Mouse (Mus musculus): ENCODE measurements around the gene Krtap4-2. TPM values are rescaled to one million over a fixed set of nuclear protein-coding genes. Genes with fewer than 3 reads are reported as not detected.
A peak's percentile ranks its signal among the peaks of the same experiment; 100 is the strongest.
"Not testable (repeated sequence)": the region's sequence is repeated elsewhere in the genome, so short reads cannot be mapped to it uniquely, and the experiment has no call there.

Gene Krtap4-2
- polyA plus RNA-seq (2014; fragmentation: Nextera tagmentation; extraction: Ambion mirVana), result not detected in 2 replicates

DNA sequence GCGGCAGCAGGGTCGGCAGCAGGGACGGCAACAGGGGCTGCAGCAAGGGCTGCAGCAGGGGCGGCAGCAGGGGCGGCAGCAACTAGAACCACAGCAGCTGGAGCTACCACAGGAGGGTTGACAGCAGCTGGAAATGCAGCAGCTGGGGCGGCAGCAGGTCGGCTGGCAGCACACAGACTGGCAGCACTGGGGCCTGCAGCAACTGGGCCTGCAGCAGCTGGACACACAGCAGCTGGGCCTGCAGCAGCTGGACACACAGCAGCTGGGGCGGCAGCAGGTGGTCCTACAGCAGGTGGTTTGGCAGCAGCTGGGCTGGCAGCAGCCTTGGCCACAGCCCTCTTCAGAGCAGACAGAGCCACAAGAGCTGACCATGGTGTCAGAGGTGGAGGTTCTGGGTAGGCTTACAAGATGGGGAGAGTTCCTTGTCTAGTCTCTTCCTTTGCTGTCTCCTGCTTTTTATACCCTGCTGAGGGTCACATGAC lies at the start of gene Krtap4-2:
Gene Krtap4-2 (minus strand): TSS at position 432 of the 482 bp plus-strand sequence.
- Histone ChIP-seq H3K9ac (no peak within 1 kb of the TSS), H3K27ac (no peak within 1 kb of the TSS), H3K9me3 (ENCODE audit: control insufficient read depth, low read length) (no peaks in the 10 kb centered on the region), H3K36me3 (replicated peaks; ENCODE audit: control insufficient read depth, insufficient read depth) (no peaks in the 10 kb centered on the region), H3K4me3 (replicated peaks; ENCODE audit: low read length) (no peak within 1 kb of the TSS), H3K4me1 (replicated peaks; ENCODE audit: control insufficient read depth, insufficient read depth, low read length) (no peaks in the 10 kb centered on the region), H3K27me3 (ENCODE audit: control insufficient read depth, insufficient read depth, low read length) (no peaks in the 10 kb centered on the region), H3K4me2 (replicated peaks) (no peak within 1 kb of the TSS)
- no peak for ATAC-seq (ENCODE audit: low FRiP score)
- no peak for DNase-seq (ENCODE audit: low spot score)
- 41% methylated on average over 8 of the region's 8 CpGs for WGBS

DNA sequence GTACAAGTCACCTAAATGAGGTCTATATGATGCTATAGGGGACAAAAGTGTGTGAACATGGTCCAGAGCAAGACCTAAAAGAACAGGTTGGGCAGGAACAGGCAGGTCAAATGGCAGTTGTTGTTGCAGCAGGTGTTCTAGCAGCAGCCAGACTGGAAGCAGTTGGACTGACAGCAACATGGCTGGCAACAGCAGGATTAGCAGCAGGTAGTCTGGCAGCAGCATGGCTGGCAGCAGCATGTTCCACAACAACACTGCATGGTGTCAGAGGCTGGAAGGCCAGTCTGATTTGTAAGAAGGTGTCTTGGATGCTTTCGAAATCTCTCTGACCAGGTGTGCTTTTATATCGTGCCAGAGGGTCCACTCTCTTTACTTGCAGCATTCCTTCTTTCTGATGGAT lies 48.6 kb upstream of the Krtap4-2 start:
- ATAC-seq (ENCODE audit: low FRiP score), result no peak
- H3K9me3 ChIP-seq (ENCODE audit: control insufficient read depth, low read length), result no peaks in the 10 kb centered on the region
- no peak overlapping the region for H3K4me2 ChIP-seq (replicated peaks)
- no peak overlapping the region for H3K4me3 ChIP-seq (replicated peaks; ENCODE audit: low read length)
- DNase-seq (ENCODE audit: low spot score), result no peak
- no peaks in the 10 kb centered on the region for H3K36me3 ChIP-seq (replicated peaks; ENCODE audit: control insufficient read depth, insufficient read depth)
- WGBS, result 94% methylated on average over 2 of the region's 2 CpGs
- no peaks in the 10 kb centered on the region for H3K27me3 ChIP-seq (ENCODE audit: control insufficient read depth, insufficient read depth, low read length)
- no peaks in the 10 kb centered on the region for H3K4me1 ChIP-seq (replicated peaks; ENCODE audit: control insufficient read depth, insufficient read depth, low read length)
- H3K27ac ChIP-seq, result no peak overlapping the region
- no peak overlapping the region for H3K9ac ChIP-seq

DNA sequence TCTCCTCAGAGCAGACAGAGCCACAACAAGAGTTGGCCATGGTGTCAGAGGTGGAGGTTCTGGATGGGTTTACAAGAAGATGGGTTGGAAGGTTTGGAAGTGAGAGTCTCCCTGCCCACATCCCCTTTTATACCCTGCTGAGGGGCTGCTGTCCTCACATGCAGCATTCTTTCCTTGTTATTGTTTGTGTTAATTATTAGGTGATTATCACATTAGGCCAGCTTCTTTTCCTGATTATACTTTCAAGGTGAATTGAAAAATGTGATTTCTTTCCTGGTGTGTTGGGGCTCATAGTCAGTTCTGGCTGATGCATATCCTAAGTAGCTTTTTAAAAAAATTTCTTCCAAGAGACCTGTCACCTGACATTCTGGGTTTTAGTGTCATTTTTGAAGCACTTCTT lies 31.0 kb upstream of the Krtap4-2 start, which contains the start of gene Krtap4-6:
Gene Krtap4-6 (minus strand): TSS at position 101 of the 400 bp plus-strand sequence.
- no peak for DNase-seq (ENCODE audit: low spot score)
- no peak within 1 kb of the TSS for H3K4me2 ChIP-seq (replicated peaks)
- H3K27ac ChIP-seq, result no peak within 1 kb of the TSS
- H3K27me3 ChIP-seq (ENCODE audit: control insufficient read depth, insufficient read depth, low read length), result no peaks in the 10 kb centered on the region
- H3K4me3 ChIP-seq (replicated peaks; ENCODE audit: low read length), result no peak within 1 kb of the TSS
- ATAC-seq (ENCODE audit: low FRiP score), result no peak
- no peaks in the 10 kb centered on the region for H3K9me3 ChIP-seq (ENCODE audit: control insufficient read depth, low read length)
- H3K9ac ChIP-seq, result no peak within 1 kb of the TSS
- no peaks in the 10 kb centered on the region for H3K4me1 ChIP-seq (replicated peaks; ENCODE audit: control insufficient read depth, insufficient read depth, low read length)
- H3K36me3 ChIP-seq (replicated peaks; ENCODE audit: control insufficient read depth, insufficient read depth), result no peaks in the 10 kb centered on the region

DNA sequence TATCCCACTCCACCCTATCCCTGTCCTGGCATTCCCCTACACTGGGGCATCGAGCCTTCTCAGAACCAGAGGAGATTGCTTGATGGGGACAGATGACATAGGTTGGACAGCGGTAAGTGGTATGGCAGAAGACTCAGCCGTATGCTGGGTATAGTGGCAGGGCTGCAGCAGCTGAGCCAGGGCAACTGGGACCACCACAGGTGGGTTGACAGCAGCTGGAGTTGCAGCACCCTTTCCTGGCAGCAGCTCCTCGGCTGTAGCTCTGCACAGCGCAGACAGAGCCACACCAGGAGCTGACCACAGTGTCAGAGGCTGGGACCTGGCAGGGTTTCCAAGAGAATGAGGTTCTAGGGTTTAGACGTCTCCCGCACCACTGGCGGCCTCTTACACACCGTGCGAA lies 27.9 kb upstream of the Krtap4-2 start:
- no peak overlapping the region for H3K27ac ChIP-seq
- no peaks in the 10 kb centered on the region for H3K9me3 ChIP-seq (ENCODE audit: control insufficient read depth, low read length)
- H3K27me3 ChIP-seq (ENCODE audit: control insufficient read depth, insufficient read depth, low read length), result no peaks in the 10 kb centered on the region
- ATAC-seq (ENCODE audit: low FRiP score), result no peak
- no peak for DNase-seq (ENCODE audit: low spot score)
- no peak overlapping the region for H3K4me2 ChIP-seq (replicated peaks)
- H3K36me3 ChIP-seq (replicated peaks; ENCODE audit: control insufficient read depth, insufficient read depth), result no peaks in the 10 kb centered on the region
- no peak overlapping the region for H3K4me3 ChIP-seq (replicated peaks; ENCODE audit: low read length)
- no peak overlapping the region for H3K9ac ChIP-seq
- H3K4me1 ChIP-seq (replicated peaks; ENCODE audit: control insufficient read depth, insufficient read depth, low read length), result no peaks in the 10 kb centered on the region
- WGBS, result 84% methylated on average over 10 of the region's 10 CpGs

DNA sequence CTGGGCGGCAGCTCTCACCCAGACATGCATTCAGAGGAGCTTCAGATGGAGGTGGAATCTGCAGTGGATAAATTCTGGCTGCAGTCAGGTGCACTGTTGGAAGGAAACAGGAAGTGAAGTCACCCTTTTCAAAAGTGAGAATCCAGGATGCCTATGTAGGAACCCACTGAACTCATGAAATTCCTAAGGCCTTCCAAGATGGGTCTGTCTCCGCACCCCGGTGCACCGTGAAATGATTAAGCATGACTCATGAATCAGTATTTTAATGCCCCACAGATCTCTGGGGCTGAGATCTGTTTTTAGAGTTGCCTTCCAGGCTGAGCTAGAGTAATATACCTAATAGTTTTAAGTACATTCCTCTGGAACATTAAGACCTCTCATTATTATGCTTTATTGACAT lies 24.4 kb upstream of the Krtap4-2 start:
- ATAC-seq (ENCODE audit: low FRiP score), result no peak
- H3K36me3 ChIP-seq (replicated peaks; ENCODE audit: control insufficient read depth, insufficient read depth), result no peaks in the 10 kb centered on the region
- no peak overlapping the region for H3K4me2 ChIP-seq (replicated peaks)
- H3K4me3 ChIP-seq (replicated peaks; ENCODE audit: low read length), result no peak overlapping the region
- H3K9me3 ChIP-seq (ENCODE audit: control insufficient read depth, low read length), result no peaks in the 10 kb centered on the region
- WGBS, result 91% methylated on average over 4 of the region's 4 CpGs
- DNase-seq (ENCODE audit: low spot score), result no peak
- H3K4me1 ChIP-seq (replicated peaks; ENCODE audit: control insufficient read depth, insufficient read depth, low read length), result no peaks in the 10 kb centered on the region
- H3K27ac ChIP-seq, result no peak overlapping the region
- no peaks in the 10 kb centered on the region for H3K27me3 ChIP-seq (ENCODE audit: control insufficient read depth, insufficient read depth, low read length)
- no peak overlapping the region for H3K9ac ChIP-seq

DNA sequence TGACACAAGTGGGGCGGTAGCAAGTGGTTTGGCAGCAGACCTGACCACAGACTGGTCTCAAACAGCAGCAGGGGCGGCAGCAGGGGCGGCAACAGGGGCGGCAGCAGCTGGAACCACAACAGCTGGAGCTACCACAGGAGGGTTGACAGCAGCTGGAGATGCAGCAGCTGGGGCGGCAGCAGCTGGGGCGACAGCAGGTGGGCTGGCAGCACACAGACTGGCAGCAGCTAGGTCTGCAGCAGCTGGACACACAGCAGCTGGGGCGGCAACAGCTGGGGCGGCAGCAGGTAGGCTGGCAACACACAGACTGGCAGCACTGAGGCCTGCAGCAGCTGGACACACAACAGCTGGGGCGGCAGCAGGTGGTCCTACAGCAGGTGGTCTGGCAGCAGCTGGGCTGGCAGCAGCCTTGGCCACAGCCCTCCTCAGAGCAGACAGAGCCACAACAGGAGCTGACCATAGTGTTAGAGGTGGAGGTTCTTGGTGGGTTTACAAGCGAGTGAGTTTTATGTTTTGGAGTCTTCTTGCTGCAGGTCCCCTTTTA lies 23.7 kb upstream of the Krtap4-2 start, which contains the start of gene Gm11563:
Gene Gm11563 (minus strand): TSS at position 494 of the 544 bp plus-strand sequence.
- H3K9me3 ChIP-seq (ENCODE audit: control insufficient read depth, low read length); H3K9ac ChIP-seq; H3K4me3 ChIP-seq (replicated peaks; ENCODE audit: low read length); H3K4me2 ChIP-seq (replicated peaks); H3K36me3 ChIP-seq (replicated peaks; ENCODE audit: control insufficient read depth, insufficient read depth); H3K27ac ChIP-seq; ATAC-seq (ENCODE audit: low FRiP score); H3K27me3 ChIP-seq (ENCODE audit: control insufficient read depth, insufficient read depth, low read length); DNase-seq (ENCODE audit: low spot score); H3K4me1 ChIP-seq (replicated peaks; ENCODE audit: control insufficient read depth, insufficient read depth, low read length): not testable (repeated sequence)
- 65% methylated on average over 9 of the region's 10 CpGs for WGBS

DNA sequence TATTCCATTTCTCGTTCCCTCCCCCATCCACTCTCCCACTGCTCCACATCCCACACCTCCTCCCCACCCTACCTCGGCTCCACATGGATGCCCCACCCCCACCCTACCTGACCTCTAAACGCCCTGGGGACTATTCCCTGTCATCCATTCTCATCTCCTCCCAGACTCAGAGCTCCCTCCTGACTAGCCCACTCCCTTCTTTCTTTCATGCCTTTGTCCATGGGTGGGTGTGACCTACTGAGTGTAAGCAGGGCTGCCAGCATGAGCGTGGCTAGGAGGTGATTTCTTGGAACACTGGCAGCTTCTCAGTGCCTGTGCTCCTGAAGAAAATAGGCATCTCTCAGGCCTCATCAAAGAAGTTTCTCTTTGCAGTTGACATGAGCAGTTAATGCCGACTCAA lies 22.2 kb upstream of the Krtap4-2 start:
- H3K4me2 ChIP-seq (replicated peaks), result no peak overlapping the region
- no peak overlapping the region for H3K4me3 ChIP-seq (replicated peaks; ENCODE audit: low read length)
- no peaks in the 10 kb centered on the region for H3K4me1 ChIP-seq (replicated peaks; ENCODE audit: control insufficient read depth, insufficient read depth, low read length)
- no peaks in the 10 kb centered on the region for H3K27me3 ChIP-seq (ENCODE audit: control insufficient read depth, insufficient read depth, low read length)
- no peak overlapping the region for H3K27ac ChIP-seq
- 56% methylated on average over 5 of the region's 5 CpGs for WGBS
- no peaks in the 10 kb centered on the region for H3K9me3 ChIP-seq (ENCODE audit: control insufficient read depth, low read length)
- DNase-seq (ENCODE audit: low spot score), result no peak
- no peaks in the 10 kb centered on the region for H3K36me3 ChIP-seq (replicated peaks; ENCODE audit: control insufficient read depth, insufficient read depth)
- ATAC-seq (ENCODE audit: low FRiP score), result no peak
- no peak overlapping the region for H3K9ac ChIP-seq

DNA sequence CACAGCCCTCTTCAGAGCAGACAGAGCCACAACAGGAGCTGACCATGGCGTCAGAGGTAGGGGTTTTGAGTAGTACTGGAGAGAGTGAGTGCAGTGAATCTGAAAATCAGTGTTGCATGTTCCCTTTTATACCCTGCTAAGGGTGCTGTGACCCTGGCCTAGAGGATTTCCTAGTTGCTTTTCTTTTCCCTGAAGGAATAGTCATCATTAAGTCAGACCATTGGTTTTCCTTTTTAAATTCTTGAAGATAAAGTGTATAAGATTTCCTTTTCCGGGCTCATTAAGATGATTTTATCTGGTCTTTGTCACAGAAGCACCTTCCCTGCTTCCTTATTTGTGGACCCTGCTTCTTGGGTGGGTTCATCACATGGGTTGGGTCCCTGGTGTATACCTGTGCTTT lies 15.3 kb upstream of the Krtap4-2 start, which contains the start of gene Gm11555:
Gene Gm11555 (minus strand): TSS at position 101 of the 400 bp plus-strand sequence.
- Histone ChIP-seq H3K4me2 (replicated peaks) (no peak within 1 kb of the TSS), H3K4me3 (replicated peaks; ENCODE audit: low read length) (no peak within 1 kb of the TSS), H3K27me3 (ENCODE audit: control insufficient read depth, insufficient read depth, low read length) (no peaks in the 10 kb centered on the region), H3K36me3 (replicated peaks; ENCODE audit: control insufficient read depth, insufficient read depth) (no peaks in the 10 kb centered on the region), H3K4me1 (replicated peaks; ENCODE audit: control insufficient read depth, insufficient read depth, low read length) (no peaks in the 10 kb centered on the region), H3K27ac (no peak within 1 kb of the TSS), H3K9ac (no peak within 1 kb of the TSS), H3K9me3 (ENCODE audit: control insufficient read depth, low read length) (no peaks in the 10 kb centered on the region)
- DNase-seq (ENCODE audit: low spot score) (no peak), ATAC-seq (ENCODE audit: low FRiP score) (no peak)
- WGBS, result 82% methylated on average over 2 of the region's 2 CpGs

DNA sequence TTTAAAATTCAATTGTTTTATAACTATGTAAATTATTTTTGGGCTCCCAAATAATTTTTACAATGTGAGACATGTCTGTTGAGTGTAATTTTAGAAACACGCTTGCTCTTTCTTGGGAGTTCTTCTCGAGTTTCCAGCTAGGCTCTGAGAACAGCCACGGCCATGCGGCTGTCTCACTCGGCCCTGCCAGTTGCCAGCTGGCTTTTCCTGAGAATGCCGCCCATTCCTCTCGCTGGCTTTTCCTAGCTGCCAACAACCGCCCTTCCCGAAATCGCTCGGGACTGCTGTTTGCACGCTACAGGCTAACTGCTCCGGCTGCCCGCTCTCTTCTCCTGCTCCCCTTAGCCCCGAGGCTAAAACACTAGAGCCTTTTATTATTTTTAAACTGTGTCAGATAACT lies 11.6 kb upstream of the Krtap4-2 start:
- no peak for ATAC-seq (ENCODE audit: low FRiP score)
- DNase-seq (ENCODE audit: low spot score), result no peak
- H3K9me3 ChIP-seq (ENCODE audit: control insufficient read depth, low read length), result no peaks in the 10 kb centered on the region
- no peaks in the 10 kb centered on the region for H3K27me3 ChIP-seq (ENCODE audit: control insufficient read depth, insufficient read depth, low read length)
- H3K27ac ChIP-seq, result no peak overlapping the region
- H3K4me1 ChIP-seq (replicated peaks; ENCODE audit: control insufficient read depth, insufficient read depth, low read length), result no peaks in the 10 kb centered on the region
- WGBS, result 88% methylated on average over 15 of the region's 15 CpGs
- H3K36me3 ChIP-seq (replicated peaks; ENCODE audit: control insufficient read depth, insufficient read depth), result no peaks in the 10 kb centered on the region
- H3K4me3 ChIP-seq (replicated peaks; ENCODE audit: low read length), result no peak overlapping the region
- no peak overlapping the region for H3K4me2 ChIP-seq (replicated peaks)
- no peak overlapping the region for H3K9ac ChIP-seq

DNA sequence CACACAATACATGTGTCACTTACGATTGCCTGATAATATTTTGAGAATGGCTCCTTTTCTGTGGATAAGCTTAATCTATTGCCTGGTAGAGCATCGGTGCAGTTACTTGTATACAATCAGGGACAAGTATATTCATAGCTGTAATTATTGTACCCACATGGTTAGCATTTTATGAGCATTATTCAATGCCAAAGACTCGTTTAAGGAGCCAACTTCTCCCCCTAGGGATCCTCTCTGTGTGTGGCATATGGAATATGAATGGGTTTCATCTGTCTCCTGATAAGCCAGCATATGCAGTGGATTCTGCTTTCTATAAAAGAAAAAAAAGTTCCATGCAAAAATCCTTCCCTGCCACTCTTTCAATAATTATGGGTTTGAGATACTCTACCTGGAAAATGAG lies 9.5 kb upstream of the Krtap4-2 start:
- Histone ChIP-seq H3K9me3 (ENCODE audit: control insufficient read depth, low read length) (no peaks in the 10 kb centered on the region), H3K9ac (no peak overlapping the region), H3K27ac (no peak overlapping the region), H3K4me2 (replicated peaks) (no peak overlapping the region), H3K4me3 (replicated peaks; ENCODE audit: low read length) (no peak overlapping the region), H3K36me3 (replicated peaks; ENCODE audit: control insufficient read depth, insufficient read depth) (no peaks in the 10 kb centered on the region), H3K27me3 (ENCODE audit: control insufficient read depth, insufficient read depth, low read length) (no peaks in the 10 kb centered on the region), H3K4me1 (replicated peaks; ENCODE audit: control insufficient read depth, insufficient read depth, low read length) (no peaks in the 10 kb centered on the region)
- peak; percentile 26 for DNase-seq (ENCODE audit: low spot score)
- WGBS, result 61% methylated on average over 3 of the region's 3 CpGs
- no peak for ATAC-seq (ENCODE audit: low FRiP score)

All from hindbrain, embryonic 14.5 days (tissue).